Mouse (Mus musculus) c-Kit-positive CD71-positive TER-119-negative erythroid progenitor cells, embryonic 14.5 days (primary cell): ENCODE results near the gene Slc24a3.

Experiments
- DNase-seq: peaks from one replicate; pipeline ENCODE4 v3.0.0-alpha.2; 2013; ENCODE audit warnings: low read depth

Gene Slc24a3

DNA sequence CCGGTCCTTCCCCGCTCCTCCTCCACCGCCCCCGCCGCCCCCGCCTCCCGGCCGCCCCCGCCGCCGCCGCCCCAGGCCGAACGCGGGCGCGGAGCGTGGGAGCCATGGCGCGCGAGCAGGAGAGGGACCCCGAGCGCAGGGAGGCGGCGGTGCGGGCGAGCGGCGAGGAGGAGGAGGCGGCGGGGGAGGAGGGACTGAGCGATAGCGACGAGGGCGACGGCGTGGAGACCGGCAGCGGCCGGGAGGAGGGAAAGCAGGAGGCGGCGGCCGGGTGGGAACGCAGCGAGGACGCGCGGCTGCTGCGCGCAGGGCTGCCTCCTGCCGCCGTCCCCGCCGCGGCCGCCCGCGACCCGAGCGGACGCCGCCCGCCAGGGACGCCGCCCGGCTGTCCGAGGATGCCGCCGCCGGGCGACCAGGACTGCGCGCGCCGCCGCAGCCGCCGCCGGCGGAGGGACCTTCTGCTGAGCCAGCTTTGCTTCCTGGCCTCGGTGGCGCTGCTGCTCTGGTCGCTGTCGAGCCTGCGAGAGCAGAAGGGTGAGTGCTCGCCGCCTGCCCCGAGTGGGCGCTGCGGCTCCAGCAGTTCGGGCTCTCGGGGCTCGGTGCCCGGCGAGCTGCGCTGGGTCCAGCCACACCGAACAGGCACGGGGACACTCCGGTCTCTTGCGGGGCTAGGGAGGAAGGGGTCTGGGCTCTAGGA lies at the start of gene Slc24a3:
Slc24a3 (plus strand) TSS at position 91 of the 697 bp plus-strand sequence.
- DNase-seq, result no peak

DNA sequence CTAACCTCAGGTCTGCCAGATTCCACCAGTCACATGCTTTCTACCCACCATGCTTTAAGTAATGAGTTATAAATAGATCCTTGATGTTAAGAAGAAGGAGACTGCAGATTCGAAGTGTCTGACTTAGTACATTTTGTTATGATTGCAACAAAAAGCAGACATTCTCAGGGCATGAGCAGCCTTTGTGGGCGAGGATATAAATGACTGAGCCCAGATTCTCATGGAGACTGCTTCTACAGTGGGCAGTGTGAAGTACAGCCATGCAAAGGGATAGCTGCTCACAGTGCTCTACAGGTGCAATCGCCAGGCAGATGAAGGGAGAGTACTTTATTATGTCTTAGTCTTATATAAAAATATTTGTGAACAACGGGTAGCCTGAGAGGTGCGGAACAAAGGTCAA lies 49.8 kb upstream of the Slc24a3 start:
- DNase-seq, result no peak

DNA sequence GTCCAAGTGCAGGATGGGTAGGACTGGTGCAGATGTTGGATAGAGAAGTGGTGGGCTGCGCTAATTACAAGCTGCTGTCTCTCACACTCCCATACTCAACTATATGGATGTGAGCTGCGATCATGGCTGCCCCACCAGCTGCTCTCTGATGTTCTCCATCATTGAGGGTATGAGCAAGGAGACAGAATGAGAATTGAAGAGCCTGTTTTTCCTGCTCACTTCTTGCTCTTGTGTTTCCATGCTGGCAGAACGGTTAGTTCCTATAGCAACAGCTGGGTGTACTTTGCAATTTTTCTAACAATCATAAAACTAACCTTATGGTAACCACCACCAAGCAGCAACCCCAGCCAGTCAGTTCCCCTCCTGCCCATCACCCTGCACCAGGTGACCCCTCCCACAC lies 39.8 kb upstream of the Slc24a3 start:
- DNase-seq, result no peak

DNA sequence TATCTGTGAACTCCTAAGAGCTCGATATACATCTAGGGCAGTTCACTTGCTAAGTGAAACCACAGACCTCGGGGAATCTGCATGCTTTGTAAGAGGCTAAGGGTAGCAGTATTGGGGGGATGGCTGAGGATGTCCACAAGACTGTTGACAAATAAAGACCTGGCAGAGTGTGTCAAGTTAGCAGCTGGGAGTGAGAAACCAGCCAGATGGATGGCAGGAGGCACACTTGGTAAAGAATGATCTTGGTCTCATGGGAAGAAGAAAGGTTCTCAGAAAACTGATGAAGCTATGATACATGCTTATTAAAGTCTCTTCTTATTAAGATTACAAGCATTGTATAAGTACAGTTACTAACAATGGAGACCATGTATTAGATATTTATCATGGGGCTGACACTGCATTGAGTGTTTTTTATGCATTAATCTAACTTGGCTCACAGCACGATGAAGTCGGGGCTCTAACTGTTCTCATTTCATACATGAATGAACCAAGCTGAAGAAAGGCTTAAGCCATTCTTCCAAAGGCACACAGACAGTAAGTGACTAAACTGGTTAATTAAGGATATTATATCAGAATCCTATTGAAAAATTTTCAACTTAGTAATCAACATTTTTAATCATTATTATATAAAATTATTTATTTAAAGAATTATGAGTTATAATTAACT lies 30.8 kb upstream of the Slc24a3 start:
- DNase-seq, result no peak

DNA sequence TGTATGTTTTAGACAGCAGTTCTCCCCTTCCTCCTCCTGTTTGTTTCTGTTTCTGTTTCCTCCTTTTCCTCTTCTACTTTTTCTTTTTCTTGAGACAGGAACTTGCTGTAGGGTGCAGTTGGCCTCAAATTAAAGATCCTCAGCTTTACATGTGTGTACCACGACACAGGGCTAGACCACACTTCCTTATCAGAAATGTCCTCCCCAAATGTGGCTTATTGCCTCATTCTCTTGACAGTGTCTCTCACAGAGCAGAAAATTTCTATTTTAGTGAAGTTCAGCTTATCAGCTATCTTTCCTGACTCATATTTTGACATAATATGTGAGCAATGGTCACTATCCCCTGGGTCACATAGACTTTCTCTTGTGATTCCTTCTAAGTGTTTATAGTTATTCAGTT lies 17.1 kb upstream of the Slc24a3 start:
- no peak for DNase-seq

DNA sequence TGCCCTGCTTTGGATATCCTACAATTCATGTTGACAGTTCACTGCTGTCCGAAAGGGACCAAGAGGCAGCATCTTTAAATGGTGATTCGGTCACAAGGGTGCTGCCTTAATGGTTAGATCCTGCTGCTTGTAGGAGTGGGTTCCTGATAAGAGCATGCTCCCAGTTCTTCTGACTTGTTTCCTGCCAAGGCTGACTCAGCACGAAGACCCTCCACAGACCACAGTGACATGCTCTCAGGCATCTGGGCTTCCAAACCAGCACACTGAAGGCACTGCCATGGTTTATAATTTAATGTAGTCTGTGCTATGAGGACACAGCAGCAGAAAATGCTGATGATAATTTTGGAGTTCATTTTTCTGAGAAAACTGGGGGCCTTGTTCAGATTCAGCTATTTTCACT lies 16.7 kb upstream of the Slc24a3 start:
- DNase-seq, result no peak

DNA sequence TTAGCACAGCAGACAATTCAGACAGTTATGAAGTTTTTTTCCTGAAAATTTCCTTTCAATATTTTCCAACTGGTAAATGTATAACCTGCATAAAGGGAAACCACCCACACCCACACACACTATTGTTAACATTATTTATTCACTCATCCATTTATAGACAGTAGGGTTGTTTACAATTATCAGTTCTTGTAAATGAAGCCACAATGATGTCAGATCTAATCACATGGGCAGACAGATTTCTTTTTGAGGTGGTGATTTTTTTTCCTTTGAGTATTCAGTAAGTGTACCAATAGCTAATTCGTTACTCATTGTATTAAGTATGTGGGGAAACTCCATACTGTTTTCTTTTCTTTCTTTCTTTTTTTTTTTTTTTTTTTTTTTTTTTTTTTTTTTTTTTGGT lies 15.3 kb upstream of the Slc24a3 start:
- no peak for DNase-seq

DNA sequence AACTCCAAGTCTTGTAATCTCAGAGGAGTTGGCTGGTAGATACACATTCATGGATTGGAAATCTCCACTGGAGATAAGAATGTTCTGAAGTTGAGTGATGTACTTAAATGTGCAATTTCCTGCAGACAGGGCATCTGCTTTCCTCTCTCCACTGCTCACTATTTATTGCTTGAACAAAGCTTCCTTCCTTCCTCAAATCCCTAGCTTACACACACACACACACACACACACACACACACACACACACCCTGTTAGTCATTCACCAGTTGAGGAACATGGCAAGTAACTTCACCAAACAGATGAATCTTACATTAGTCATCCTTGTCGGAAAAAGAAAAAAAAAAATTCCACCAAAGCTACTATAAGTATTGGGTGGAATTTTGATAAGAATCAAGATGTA lies 8.6 kb upstream of the Slc24a3 start:
- DNase-seq, result no peak

DNA sequence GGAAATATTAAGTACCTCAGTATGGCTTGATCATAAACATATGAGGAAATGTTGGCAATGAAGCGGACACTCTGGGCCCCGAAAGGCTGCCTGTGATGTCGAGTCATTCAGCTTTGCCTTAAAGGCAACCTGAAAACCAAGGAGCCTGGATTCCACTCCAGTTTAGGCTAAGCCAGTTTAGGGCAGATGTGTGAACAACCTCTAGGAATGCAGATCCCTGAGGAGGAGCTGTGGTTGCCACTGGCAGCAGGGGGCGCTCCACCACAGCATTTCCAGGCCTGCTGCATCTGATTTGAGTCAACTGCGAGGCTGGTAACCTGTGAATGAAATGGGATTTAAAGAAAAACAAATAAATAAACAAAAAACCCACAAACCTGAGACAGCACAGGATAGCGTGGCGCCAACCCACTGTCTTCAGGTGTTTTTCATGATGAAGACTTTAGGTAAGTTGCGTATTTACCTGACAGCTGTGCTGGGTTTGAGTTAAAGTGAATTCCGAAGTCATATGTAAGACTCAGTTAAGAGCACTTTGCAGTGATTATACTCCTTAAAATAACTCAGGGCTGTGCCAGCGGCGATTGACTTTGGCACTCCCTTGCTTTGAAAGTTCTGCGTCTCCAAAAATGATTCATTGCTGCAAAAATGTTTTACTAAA lies 6.4 kb upstream of the Slc24a3 start:
- no peak for DNase-seq

DNA sequence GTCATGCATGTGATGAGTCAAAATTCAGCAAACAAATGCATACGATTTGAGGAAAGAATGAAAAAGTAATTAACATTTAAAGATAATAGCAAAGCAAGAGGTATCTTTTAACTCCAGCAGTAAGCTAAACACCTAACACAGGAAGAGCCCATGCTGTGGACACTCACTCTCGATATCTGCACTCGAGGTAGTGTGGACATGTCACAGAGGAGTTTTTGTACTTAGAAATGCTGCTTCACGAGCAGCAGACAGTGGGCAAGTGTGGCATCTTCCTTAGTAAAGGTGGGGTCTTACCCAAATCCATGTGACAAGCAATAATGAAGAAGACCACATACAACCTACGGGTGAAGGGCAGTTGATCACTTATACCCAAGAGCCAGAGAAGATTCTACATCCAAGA lies 3.5 kb upstream of the Slc24a3 start:
- no peak for DNase-seq

DNA sequence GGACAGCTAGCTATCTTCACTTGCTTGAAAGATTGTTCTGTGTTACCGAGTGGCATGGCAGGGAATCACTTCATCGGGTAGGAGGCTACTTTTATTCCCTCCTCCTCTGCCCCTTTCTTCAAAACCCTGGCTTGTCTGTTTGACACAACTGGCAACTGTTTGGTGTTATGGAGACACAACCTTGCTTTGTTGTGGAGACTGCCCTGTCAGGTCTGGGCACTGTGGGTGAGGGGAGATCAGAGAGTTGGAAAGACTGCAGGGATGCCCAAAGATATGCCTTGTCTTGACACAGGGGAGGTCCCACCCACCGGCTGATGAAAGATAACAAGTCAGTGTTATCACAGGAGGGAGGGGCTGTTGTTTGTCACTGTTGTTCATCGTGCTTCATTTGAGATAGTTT lies 3.0 kb upstream of the Slc24a3 start:
- DNase-seq, result no peak

DNA sequence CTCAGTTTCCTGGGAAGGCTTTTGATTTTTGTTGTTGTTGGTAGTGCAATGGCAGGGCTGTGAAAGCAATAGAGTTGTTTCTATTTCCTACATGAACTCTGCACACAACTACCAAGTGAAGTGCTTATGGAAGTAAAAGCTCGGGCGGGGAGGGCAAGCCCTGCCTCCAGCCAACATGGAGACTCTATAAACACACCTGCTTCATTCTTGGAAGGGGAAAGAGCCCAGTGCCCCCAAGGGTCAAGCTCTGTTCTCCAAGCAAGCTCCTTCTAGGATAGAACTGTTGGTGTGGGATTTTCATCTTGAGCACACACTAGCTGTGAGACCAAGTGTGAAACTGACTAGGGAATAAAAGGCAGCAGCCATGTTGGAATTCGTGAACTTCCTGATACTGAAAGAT lies 2.5 kb upstream of the Slc24a3 start:
- no peak for DNase-seq

DNA sequence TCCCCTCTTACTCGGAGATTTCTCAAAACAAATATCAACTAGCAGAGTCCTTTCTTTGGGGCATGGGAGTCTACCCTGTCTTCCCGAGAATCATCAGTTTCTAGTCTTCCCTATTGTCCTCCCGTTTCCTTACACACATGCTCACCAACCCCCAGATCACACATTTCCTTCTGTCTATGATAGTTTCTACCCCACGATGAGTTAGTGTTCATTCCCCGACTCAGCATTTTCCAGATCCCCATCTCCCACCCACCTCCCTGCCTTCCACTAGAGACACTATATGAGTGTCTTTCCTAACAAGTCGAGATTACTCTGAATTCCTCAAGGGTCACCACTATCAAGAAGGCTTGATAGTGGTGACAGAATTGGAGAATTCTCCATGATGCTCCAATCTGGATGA lies 1.7 kb upstream of the Slc24a3 start:
- no peak for DNase-seq

DNA sequence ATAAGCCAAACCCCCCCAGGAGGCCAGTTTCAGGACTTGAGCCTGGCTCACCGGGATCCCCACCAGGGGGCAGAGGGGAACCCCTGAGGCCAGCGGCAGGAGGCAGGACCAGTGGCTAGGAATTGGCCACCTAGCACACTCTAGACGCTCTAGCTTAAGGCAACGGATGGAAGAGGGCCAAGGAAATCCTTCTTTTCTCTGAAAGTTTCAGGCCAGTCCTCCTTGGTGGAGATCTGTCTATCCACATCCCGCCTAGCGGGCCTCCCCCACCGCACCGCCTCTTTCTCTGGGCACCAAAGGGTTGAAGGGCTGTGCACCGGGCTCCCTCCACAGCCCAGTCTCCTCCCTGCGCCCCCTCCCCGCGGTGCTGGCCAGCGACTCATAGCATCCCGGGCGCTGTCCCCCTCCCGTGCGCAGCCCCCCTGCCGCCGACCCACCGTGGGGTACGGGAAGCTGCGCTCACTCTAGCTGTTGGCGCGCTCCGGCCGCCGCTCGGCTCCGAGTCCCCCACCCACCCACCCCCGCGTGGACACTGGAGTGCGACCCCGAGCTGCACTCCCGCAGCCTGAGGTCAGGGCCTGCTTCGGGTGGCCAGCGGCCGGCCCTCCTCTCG lies 397 bp upstream of the Slc24a3 start:
- DNase-seq, result no peak

DNA sequence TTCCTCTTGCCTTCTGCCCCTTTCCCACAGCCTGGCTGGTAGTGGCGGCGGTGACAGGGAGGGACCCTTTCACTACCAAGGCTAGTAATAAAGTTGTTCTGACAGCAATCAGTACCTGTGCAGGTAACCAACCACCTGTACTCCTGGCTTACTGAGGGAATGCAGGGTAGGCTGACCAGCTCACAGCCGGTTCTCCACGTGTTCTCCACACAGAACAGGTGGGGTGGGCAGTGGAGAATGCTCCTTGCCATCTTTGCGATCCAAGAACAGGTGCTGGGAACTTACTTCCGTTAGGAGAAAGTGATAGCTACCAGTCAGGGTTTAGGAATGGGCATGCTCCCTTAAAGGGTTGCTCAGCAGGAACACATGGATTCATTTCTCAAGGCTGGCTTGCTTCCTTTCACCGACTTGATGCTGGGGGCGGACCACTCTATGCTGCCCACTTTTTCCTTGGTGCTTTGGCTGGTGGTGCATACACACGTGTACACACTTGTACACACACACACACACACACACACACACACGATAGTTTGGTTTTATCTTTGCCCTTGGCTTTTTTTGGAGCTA lies 934 bp downstream of the Slc24a3 start:
- DNase-seq, result no peak

DNA sequence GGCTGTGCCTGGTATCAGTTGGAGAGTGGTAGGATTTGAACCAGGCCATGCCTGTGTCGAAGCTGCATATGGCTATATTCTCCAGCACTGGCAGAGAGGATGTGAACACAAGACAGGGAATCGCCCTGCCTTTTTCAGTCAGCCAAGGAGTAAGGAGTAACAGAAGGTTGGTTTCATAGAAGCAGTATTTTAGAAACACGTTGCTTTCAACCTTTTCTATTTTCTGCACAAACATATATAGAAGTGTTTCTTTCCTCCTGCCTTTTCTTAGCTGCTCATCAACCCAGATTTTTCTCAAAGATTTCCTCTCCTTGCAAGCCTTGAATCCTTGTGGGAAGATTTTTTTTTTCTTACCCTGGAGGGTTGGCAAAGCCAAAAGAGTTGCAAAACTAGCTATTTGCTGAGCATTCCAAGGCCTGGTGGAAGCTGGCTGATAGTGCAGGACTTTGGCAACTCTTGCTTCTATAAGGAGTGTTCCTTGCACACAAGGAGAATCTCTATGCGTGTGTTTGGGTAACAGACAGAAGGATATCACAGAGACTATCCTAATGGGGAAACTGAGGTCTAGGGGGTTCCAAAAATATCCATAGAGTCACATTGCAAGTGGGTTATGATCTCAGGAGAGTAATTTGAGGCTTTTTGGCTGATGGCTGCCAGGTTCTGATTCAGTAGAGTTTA lies 5.6 kb downstream of the Slc24a3 start:
- DNase-seq, result no peak

DNA sequence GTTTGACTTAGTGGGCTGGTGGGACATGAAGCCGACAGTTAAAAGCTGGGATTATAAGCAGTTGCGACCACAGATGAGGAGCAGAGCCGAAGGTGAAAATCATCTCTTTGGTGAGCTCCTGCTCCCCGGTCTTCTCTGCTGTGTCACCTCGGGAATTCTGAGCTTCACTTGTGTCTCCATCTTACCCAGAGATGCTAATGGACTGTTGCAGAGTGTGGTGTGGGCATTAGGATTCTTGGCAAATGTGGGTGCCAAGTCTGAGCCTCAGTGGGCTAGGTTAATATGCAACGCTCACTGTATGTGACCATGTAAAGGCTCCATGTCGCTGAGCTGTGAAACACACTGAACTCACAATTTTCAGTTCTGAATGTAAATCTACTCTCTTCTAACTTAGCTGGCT lies 7.5 kb downstream of the Slc24a3 start:
- no peak for DNase-seq

DNA sequence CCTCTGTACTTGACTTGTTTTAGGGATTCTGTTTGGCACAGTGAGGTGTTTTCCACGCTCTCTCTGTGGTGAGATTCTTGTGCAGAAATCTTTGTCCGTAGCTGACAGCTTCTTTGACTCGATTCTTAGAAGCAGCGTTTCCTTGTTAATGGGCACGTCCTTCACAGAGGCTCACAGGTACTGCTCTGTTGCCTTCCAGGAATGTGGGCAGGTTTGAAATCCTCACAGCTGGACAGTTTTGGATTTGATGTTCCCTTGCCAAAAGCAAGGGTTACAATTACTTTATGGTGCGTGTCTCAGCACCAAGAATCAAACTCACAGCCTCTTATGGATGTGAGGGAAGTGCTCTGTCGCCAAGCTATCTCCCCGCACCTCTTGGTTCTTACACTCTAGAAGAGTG lies 14.9 kb downstream of the Slc24a3 start:
- no peak for DNase-seq

DNA sequence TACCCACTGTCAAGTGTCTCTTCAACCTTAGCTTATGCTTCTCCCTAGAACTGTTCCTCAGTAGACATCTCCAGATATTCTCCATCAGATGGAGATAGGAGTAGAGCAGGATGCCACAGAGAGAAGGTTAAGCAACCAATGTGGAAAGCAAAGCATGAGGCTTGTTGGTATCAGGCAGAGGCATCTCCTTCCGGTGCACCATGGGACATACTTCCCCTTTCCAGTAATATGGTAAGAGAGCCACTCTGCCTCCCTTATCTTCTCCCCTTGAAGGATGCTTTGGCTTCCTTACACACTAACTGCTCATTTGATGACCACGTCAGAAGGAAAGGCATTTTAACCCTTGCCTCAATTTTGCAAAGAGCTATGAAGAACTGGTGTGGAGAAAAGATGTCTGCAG lies 21.3 kb downstream of the Slc24a3 start:
- no peak for DNase-seq

DNA sequence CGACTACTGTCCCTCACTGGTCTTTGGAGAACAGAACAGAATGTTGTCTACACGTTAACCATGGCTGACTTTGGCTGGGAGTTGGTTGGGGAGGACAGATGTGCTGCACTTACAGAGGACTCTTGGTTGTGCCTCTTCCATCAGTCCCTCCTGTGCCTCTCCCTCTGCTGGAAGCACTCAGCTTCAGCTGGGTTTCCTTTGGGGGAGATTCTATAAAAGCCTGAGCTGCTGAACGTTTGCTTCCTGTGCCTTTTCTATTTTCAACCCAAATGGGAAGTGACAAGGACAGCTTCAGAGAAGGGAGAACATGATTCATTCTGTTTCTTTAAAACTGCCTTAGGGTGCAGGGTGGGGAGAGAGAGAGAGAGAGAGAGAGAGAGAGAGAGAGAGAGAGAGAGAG lies 28.5 kb downstream of the Slc24a3 start:
- no peak for DNase-seq

DNA sequence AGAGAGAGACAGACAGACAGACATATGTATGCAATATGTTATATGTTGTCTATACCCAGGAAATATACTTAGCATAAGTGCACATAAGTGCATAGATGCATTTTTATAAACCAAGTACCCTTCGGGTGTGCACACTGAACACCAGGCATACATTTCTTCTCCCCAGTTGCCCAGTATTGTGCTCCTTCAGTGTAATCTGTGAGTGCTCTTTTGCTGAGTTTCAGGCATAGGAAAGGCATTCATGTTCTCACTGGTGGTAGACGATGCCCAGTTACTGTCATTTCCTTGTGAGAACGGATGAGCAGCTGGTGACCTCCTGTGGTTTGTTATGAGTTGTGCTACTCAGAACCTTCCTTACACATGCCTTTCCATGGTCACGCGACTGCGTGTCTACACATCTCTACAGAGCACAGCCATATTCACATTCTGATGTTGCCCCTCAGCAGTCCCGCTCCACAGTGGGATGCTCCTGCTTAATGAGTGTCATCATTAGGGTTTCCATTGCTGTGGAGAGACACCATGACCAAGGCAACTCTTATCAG lies 29.0 kb downstream of the Slc24a3 start:
- no peak for DNase-seq

DNA sequence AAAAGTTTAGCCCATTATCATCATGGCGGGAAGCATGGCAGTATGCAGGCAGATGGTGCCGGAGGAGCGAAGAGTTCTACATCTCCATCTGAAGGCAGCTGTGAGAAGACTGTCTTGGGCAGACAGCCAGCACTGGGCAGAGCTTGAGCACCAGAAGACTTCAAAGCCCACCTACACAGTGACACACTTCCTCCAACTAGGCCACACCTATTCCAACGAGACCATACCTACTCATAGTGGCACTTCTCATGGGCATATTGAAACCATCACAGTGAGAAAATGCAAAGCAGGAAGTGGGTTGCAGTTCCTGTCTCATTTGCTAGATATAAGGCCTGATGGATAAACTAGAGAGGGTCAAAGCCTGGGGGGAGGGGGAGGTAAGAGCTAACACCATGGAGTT lies 29.5 kb downstream of the Slc24a3 start:
- DNase-seq, result no peak
